Mouse (Mus musculus) bone marrow, adult 2 months (tissue): ENCODE results near the gene Hras.
A peak's percentile ranks its signal among the peaks of the same experiment; 100 is the strongest.

Experiments used
- CTCF ChIP-seq: fragments of 200-500 bp; IDR thresholded peaks from 2 replicates; pipeline ENCODE4 v1.5.1; 2011; ENCODE audit warnings: low read length, control low read depth; ENCODE audit not compliant: control insufficient read depth, insufficient read depth
- POLR2A ChIP-seq: fragments of 200-500 bp; IDR thresholded peaks from 2 replicates; pipeline ENCODE4 v1.6.1; 2011; ENCODE audit warnings: low read depth, mild to moderate bottlenecking, control low read depth, low read length, borderline replicate concordance; ENCODE audit not compliant: control insufficient read depth

GRCm38 (mm10) chr7:141228279-141229067 lies 34.7 kb upstream of the Hras start, which contains the start of gene Phrf1:
- peak; percentile 97 for TF ChIP-seq CTCF
- TF ChIP-seq POLR2A, result peak; percentile 48; the same call in 1 of the 2 replicates
